Mouse (Mus musculus) urinary bladder, postnatal 4 days (tissue): ENCODE data around the gene Six4.
"Not testable (repeated sequence)": the region's sequence is repeated elsewhere in the genome, so short reads cannot be mapped to it uniquely, and the experiment has no call there.

Experiments used
- DNase-seq, 2 experiments: peaks; one replicate each; pipeline ENCODE4 v3.0.0; 2021 to 2022; ENCODE audit warnings: low spot score in 2 of 2

Six4 gene

DNA sequence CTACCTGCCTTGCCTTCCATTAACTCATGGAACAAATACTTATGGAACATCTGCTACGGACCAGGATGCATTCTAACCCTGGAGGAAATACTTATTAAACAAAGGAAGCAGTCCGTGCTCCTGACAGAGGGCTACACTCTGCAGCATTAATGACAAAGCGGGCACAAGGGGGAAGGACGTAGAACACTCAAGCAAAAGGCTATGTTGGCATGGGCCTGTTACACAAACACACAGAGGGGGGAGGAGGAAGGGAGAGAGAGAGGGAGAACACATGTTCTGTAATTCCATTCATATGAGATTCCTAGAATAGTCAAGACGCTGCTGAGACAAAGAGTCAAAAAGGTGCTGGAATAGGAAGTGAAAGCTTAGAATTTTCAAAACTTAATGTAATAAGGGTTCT, 24.8 kb downstream of the Six4 start:
- DNase-seq = no peak

DNA sequence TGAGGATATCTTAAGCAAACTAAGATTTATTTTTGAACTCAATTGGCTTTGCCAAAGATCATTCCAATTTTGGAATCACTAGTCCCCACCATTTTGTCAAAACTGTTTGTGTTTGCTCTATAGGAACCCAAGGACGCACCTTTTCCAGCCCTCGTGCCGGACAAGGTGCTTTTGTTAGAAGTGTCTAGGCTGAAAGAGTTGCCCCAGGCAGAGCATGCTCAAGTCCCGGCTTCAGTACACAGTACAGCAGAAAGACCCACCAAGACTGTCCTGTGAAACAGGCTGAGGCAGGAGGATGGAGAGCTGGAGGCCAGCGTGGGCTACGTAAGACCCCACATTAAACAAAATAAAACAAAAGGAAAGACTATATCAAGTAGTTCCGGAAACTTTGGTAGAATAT, 26.2 kb downstream of the Six4 start:
- DNase-seq = no peak

DNA sequence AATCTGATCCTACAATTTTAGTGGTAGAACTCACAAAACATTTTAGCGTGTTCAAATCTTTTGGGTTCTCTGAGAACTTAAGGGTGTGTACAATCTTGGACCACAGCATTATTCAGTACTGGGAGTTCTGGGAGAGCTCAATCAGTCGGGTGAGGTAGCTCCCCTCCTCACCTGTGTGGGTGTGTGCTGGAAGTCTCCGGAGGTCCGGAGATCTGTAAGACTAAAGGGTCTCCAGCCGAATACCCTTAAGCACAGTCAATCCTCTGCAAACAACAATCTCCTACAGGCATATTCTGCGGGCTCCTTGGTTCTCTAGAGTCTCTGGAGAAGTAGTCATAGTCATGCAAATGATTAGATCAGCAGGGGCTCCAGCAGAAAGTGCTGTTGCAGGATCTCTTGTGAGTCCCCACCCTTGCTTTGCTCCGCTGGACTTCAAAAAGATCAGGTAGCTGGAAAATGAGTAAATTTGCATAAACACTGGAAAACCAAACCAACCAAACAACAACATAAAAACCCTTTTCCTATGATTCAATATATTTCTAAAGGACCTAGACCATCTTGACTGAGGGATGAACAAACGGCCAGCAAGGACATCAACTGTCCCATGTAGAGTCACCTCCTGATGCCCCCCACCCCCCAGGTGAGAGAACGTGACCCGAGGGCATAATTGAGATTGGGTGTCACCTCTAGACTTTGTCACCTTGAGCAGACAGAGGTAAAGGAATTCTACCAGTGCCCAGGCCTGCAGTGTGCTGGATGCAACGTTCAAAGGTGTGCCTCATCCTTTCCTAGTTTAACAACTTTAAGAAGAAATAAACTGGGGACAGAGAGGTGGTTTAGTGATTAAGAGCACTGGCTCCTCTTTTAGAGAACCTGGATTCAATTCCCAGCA, 27.3 kb downstream of the Six4 start:
- no peak for DNase-seq

GRCm38 (mm10) chr12:73083773-73084172, 29.5 kb downstream of the Six4 start:
- no peak for DNase-seq

DNA sequence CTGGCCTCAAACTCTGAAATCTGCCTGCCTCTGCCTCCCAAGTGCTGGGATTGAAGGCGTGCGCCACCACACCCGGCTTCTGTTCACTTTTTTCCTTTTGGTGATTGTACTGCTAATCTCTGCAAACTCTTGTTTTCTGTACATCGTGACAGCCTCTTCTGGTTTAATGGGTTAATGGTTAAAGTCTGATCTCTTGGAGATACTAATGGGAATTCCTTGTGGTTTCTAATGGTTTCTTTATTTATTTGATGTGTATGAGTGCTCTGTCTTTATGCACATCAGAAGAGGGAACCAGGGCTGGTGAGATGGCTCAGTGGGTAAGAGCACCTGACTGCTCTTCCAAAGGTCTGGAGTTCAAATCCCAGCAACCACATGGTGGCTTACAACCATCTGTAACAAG, 31.4 kb downstream of the Six4 start:
- not testable (repeated sequence) for DNase-seq

DNA sequence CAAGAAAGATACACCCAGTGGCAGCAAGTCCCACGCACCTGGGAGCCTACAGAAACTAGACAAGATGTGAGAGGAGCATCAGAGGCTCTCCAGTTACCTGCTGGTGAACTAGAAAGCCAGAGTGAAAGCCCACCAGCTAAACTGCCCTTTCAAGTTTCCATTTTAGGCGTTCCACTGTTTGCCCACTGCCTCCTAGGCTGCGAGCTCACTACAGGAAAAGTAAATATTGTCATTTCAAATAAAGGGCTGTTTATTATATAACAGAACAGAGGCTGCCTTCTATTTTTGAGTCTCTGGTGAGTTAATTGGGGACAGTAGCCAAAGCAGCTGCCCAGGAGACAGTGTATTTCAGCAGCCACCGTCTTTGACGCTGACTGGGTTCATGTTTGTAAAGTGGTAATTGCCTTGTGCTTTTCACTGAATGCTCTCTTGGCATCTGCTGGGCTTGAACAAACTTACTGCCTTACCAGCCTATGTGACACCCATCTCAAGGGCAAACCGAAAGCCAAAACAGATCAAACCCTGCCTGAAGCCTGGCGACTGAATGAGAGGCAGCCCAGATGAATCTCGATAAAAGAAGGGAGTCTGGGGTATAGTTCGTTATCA, 52.3 kb downstream of the Six4 start:
- no peak for DNase-seq

DNA sequence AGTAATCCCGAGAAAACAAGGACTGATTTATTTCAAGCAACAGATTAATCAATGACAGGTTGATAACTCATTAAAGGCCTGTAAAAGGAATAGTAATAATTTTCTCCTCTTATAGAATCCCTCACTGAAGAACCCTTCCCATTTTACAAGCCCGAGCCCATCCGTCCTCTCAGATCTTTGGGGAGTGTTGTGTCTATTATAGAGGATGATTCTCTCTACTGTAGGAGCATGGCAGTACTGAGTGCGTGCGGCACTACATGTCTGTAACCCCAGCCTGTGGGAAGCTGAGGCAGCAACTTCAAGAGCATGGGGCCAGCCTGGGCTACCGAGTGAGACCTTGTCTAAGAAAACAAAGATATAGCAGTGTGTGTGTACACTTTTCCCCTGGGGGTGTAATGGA, 55.8 kb downstream of the Six4 start:
- DNase-seq = no peak

DNA sequence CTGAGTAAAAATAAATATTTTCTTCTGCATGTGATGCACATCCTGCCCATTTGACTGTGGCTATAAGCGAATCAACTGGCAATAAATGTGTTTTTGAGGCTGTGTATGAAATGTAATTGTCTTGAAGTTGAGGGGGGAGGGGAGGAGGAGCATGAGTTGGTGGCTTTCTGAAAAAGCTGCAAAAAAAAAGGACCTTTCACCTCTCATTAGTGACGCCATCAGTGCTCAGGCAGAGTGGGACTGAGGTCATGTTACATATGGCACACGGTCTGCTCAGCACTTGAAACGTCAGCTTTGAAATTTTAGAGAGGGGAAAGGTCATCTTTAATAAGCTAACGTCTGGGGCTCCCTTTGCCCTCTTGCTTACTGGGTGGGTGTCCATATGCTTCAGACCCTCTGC, 57.8 kb downstream of the Six4 start:
- DNase-seq = no peak

- DNase-seq = no peak
Observed at GRCm38 (mm10) chr12:73054576-73055185, 58.6 kb downstream of the Six4 start.

- peak; percentile 84 to 85 for DNase-seq
Observed at GRCm38 (mm10) chr12:73053668-73054241, 59.5 kb downstream of the Six4 start, which contains the start of gene Six1. Gene Six1 (minus strand): TSS chr12:73053887.

GRCm38 (mm10) chr12:73052651-73053591, 60.3 kb downstream of the Six4 start:
- DNase-seq = no peak

- no peak for DNase-seq
Observed at GRCm38 (mm10) chr12:73052036-73052650, 61.1 kb downstream of the Six4 start.

GRCm38 (mm10) chr12:73050811-73051580, 62.3 kb downstream of the Six4 start:
- no peak for DNase-seq

DNA sequence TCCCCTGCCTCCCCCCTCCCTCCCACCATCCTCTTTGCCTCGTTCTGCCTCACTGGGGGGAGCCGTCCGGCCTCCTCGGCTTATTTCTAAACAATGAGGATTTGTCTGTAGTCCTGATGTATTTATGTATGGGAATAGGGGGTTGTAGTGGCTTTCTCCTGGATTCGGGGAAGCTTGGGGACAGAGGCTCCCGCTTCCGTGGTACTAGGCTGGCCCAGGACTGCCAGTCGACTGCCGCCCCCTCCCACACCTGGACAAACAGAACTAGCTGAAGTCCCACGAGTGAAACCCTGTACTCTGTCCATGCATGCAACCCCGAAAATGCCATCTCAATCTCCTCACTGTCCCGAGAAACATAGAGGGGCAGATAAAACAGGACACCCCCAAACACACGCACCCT, 63.0 kb downstream of the Six4 start:
- DNase-seq = no peak
